Mouse (Mus musculus) neural tube, embryonic 11.5 days (tissue): Measurements from ENCODE around the gene Ly6g6c. TPM values are rescaled to one million over a fixed set of nuclear protein-coding genes. Genes with fewer than 3 reads are reported as not detected.

ENCODE experiments used
- ATAC-seq: fragments of 200-750 bp; cut with Nextera tagmentation; 2 replicates; pipeline ENCODE4 v1.8.0; 2017; ENCODE audit warnings: moderate number of reproducible peaks, mild to moderate bottlenecking, moderate TSS enrichment, moderate library complexity; ENCODE audit not compliant: insufficient read depth, low FRiP score, low TSS enrichment
- DNase-seq: peaks from one replicate; pipeline ENCODE4 v3.0.0-alpha.2; 2015; ENCODE audit warnings: low spot score
- H3K27ac ChIP-seq: fragments of 300-500 bp; sonication (generic); 2 replicates; pipeline ENCODE4 v1.5.1; 2014; ENCODE audit warnings: low read depth, mild to moderate bottlenecking, low read length
- H3K27me3 ChIP-seq: fragments of 300-500 bp; sonication (generic); 2 replicates; pipeline ENCODE4 v1.6.1; 2014; ENCODE audit warnings: mild to moderate bottlenecking, low read length, mixed read lengths; ENCODE audit not compliant: control insufficient read depth, insufficient read depth
- H3K36me3 ChIP-seq: fragments of 300-500 bp; sonication (generic); 2 replicates; pipeline ENCODE4 v1.6.1; 2014; ENCODE audit warnings: mild to moderate bottlenecking, low read length, moderate library complexity, mixed read lengths; ENCODE audit not compliant: control insufficient read depth, insufficient read depth
- H3K4me1 ChIP-seq: fragments of 300-500 bp; sonication (generic); 2 replicates; pipeline ENCODE4 v1.6.1; 2014; ENCODE audit warnings: low read length, mixed read lengths; ENCODE audit not compliant: control insufficient read depth, insufficient read depth
- H3K4me2 ChIP-seq: fragments of 300-500 bp; sonication (generic); 2 replicates; pipeline ENCODE4 v1.6.1; 2014; ENCODE audit warnings: low read depth, mild to moderate bottlenecking, moderate library complexity
- H3K4me3 ChIP-seq: fragments of 300-500 bp; sonication (generic); 2 replicates; pipeline ENCODE4 v1.5.1; 2014; ENCODE audit warnings: low read depth, low read length
- H3K9ac ChIP-seq: fragments of 300-500 bp; sonication (generic); 2 replicates; pipeline ENCODE4 v1.6.1; 2014; ENCODE audit warnings: mild to moderate bottlenecking, low read length
- H3K9me3 ChIP-seq: fragments of 300-500 bp; sonication (generic); 2 replicates; pipeline ENCODE4 v1.6.1; 2016; ENCODE audit warnings: low read length; ENCODE audit not compliant: control insufficient read depth
- WGBS: fragments of 180-500 bp; shearing (Covaris S2); extraction: QIAGEN DNeasy Blood & Tissue Kit; methylation state at CpG from one replicate; pipeline ENCODE4 v1.1.7; 2014; 5-methylcytosine and 5-hydroxymethylcytosine counted together
- polyA plus RNA-seq: library from polyadenylated mRNA; unstranded; fragments of >200 nt; fragmentation: Nextera tagmentation; extraction: Ambion mirVana; gene quantifications from 2 replicates; pipeline ENCODE4 v1.2.1, GENCODE M21; 2014

The Ly6g6c gene
- polyA plus RNA-seq, 1 experiment from 2014 or later = not detected

DNA sequence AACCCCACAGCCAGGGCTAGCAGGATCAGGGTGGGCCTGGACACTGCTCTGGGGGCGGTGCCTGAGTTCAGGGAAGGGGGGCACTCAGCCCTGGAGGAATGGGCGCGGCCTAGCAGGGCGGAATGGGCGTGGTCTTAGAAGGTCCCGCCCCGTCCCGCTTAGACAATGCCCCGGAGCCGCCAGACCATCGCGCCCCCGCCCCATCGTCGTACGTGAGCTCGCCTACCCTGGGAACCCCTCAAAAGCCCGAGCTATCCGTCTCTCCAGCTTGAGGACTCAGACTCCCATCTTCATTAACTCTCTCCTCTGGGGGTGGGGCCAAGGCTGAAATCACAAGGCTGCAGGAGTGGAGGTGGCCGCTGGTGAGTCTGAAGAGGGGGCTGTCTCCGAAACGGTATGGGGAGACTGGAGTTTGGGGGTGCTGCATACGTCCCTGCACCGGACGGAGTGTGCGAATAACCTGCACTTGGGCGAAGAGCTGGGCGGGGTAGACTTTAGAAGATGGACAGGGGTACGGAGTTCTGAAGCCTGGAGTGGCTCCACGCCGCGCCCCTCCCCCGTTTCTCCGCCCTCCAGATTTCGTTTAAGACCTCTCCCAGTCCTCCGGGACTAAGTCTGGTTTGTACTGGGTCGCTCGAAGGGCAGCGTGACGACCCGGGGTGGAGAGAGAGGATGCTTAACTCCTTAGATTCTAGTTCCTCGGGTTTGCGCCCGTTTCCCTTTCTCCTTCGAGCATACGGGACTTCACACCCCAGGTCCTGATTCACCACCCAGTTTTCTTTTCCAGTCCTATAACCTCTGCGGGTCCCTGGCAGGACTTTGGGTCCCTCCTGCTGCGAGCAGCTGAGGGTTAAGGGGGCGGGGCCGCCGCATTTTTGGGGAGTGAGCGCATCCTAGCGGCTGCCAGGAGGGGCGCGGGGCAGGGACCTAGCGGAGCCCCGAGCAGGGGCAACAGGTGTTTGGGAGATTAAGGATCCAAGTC lies 6.0 kb upstream of the Ly6g6c start, which contains the start of gene Ddah2:
TSS of gene Ddah2 (plus strand) at position 125 of the 982 bp plus-strand sequence.
- H3K27me3 ChIP-seq = peaks cover 2% of the 10 kb centered on the region; the same call in 1 of the 2 replicates
- peaks cover 14% of the 10 kb centered on the region for H3K36me3 ChIP-seq
- under 1% methylated on average over 56 of the region's 57 CpGs for WGBS
- H3K9ac ChIP-seq = peak within 1 kb of the TSS; percentile 79
- peak; percentile 93 for ATAC-seq
- peak within 1 kb of the TSS; percentile 73 for H3K27ac ChIP-seq
- peak within 1 kb of the TSS; percentile 60 for H3K4me3 ChIP-seq
- DNase-seq = peak; percentile 96
- no peaks in the 10 kb centered on the region for H3K9me3 ChIP-seq
- H3K4me1 ChIP-seq = peaks cover 10% of the 10 kb centered on the region
- peak within 1 kb of the TSS; percentile 92 for H3K4me2 ChIP-seq

DNA sequence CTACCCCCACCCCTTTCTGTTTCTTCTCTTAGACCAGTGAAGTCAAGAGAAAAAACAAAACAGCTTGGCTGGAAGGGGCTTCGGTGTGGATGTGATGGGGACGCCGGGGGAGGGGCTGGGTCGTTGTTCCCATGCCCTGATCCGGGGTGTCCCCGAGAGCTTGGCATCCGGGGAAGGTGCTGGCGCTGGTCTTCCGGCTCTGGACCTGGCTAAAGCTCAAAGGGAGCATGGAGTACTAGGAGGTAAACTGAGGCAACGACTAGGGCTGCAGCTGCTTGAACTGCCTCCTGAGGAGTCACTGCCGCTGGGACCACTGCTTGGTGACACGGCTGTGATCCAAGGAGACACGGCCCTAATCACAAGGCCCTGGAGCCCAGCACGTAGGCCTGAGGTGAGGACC lies 5.1 kb upstream of the Ly6g6c start:
- H3K4me1 ChIP-seq = peaks cover 19% of the 10 kb centered on the region
- 31% methylated on average over 14 of the region's 14 CpGs for WGBS
- H3K36me3 ChIP-seq = peaks cover 10% of the 10 kb centered on the region
- peak overlapping the region; percentile 79 for H3K9ac ChIP-seq
- peak overlapping the region; percentile 92 for H3K4me2 ChIP-seq
- ATAC-seq = no peak
- no peak for DNase-seq
- H3K27me3 ChIP-seq = peaks cover 10% of the 10 kb centered on the region
- H3K9me3 ChIP-seq = no peaks in the 10 kb centered on the region
- H3K27ac ChIP-seq = no peak overlapping the region
- H3K4me3 ChIP-seq = peak overlapping the region; percentile 60

DNA sequence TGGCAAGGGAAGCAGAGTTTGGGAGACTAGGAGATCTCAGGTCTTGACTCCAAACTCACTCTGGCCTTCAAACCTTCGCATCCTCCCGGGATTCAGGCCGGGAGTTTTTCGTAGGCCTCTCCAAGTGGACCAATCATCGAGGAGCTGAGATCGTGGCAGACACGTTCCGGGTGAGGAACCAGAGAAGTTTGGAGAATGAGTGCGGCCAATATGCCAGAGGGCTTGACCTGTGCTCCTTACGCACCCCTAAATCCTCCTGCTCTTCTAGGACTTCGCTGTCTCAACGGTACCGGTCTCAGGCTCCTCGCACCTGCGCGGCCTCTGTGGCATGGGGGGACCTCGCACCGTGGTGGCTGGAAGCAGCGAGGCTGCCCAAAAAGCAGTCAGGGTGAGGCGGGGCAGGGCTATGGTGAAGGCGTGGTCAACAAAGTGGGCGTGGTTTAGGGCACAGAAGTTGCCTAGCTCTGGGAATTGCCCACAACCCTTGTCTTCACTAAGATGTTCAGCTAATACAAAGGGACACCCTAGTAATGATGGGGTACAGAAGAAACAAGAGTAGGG lies 4.4 kb upstream of the Ly6g6c start:
- peak overlapping the region; percentile 92 for H3K4me2 ChIP-seq
- DNase-seq (no peak), ATAC-seq (no peak)
- H3K27me3 ChIP-seq = peaks cover 17% of the 10 kb centered on the region
- no peak overlapping the region; the same call in none of the 2 replicates for H3K9ac ChIP-seq
- H3K4me1 ChIP-seq = peaks cover 23% of the 10 kb centered on the region
- peaks cover 7% of the 10 kb centered on the region for H3K36me3 ChIP-seq
- H3K27ac ChIP-seq = no peak overlapping the region
- H3K4me3 ChIP-seq = peak overlapping the region; percentile 60
- no peaks in the 10 kb centered on the region for H3K9me3 ChIP-seq
- 60% methylated on average over 22 of the region's 22 CpGs for WGBS

DNA sequence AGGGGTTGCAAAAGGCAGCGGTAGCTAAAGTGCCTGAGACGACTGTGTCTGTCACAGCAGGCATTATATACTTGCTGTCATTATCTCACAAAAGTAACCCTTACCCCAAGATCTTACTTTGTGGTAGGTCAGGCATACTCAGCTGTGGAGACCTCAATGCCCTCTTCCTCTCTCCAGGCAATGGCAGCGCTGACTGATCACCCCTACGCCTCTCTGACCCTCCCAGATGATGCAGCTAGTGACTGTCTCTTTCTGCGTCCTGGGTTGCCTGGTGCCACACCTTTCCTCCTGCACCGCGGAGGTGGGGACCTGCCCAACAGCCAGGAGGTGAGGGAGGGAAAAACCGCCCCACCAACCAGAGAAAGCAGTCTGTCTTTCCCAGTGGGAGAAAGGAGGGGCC lies 3.9 kb upstream of the Ly6g6c start:
- Histone ChIP-seq H3K9ac (no peak overlapping the region), H3K4me3 (0 out of 2 replicates have a peak overlapping the region, but pooled peaks have one; percentile 60), H3K4me1 (peaks cover 23% of the 10 kb centered on the region), H3K4me2 (no peak overlapping the region), H3K27ac (no peak overlapping the region), H3K9me3 (no peaks in the 10 kb centered on the region), H3K36me3 (peaks cover 3% of the 10 kb centered on the region), H3K27me3 (peaks cover 17% of the 10 kb centered on the region)
- ATAC-seq (no peak), DNase-seq (no peak)
- WGBS = 85% methylated on average over 8 of the region's 8 CpGs

DNA sequence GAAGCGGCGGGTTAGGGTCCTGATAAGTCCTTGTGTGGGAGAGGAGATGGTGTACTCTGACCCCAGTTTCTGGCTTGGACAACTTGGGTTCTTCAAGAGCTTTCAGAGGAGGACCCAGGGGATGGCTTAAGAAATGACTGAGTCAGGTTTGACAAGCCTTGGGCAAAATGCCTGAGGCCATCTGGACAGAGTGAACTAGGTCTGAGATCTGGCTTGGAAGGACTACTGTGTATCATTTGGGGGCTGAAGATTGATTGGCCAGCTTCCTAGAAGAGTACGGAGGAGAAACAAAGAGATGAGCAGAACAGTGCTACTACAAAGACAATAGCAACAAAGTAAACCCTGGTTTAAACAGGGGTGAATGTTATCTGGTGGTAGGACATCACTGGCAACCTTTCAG lies 1.7 kb upstream of the Ly6g6c start:
- Histone ChIP-seq H3K27ac (no peak overlapping the region), H3K9ac (no peak overlapping the region), H3K4me1 (peaks cover 21% of the 10 kb centered on the region), H3K4me2 (no peak overlapping the region), H3K9me3 (no peaks in the 10 kb centered on the region), H3K4me3 (no peak overlapping the region), H3K27me3 (peaks cover 20% of the 10 kb centered on the region), H3K36me3 (peaks cover 2% of the 10 kb centered on the region; the same call in 1 of the 2 replicates)
- DNase-seq (no peak), ATAC-seq (no peak)
- 89% methylated on average over 3 of the region's 3 CpGs for WGBS

DNA sequence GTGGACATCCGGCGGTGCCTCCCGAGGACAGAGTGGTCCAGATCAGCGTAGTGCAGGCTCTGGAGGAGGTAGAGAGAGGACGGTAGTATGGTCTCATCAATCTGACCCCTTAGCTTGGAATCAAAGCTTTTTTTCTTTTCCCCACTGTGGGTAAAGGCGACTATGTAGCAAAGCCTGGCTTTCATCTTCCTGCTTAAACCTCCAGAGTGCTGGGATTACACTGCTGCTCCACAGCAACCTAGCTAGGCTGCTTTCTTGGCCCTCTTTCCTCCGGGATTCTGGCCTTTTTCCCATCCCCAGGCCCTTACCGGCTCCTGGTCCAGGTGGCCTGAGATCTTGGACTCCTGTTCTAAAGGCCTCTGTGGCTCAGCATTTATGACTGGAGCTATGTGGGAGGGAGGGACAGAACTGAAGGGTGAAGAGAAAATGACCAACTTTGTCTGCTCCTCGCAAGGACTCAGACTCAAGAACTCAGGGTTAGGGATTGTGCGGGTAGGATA lies 760 bp upstream of the Ly6g6c start:
- Histone ChIP-seq H3K4me1 (peaks cover 21% of the 10 kb centered on the region), H3K9me3 (no peaks in the 10 kb centered on the region), H3K9ac (no peak overlapping the region; the same call in 1 of the 2 replicates), H3K27ac (no peak overlapping the region), H3K27me3 (peaks cover 20% of the 10 kb centered on the region), H3K4me2 (peak overlapping the region; percentile 57), H3K4me3 (no peak overlapping the region), H3K36me3 (peaks cover 2% of the 10 kb centered on the region; the same call in 1 of the 2 replicates)
- WGBS = 29% methylated on average over 10 of the region's 10 CpGs
- no peak for ATAC-seq
- no peak for DNase-seq

DNA sequence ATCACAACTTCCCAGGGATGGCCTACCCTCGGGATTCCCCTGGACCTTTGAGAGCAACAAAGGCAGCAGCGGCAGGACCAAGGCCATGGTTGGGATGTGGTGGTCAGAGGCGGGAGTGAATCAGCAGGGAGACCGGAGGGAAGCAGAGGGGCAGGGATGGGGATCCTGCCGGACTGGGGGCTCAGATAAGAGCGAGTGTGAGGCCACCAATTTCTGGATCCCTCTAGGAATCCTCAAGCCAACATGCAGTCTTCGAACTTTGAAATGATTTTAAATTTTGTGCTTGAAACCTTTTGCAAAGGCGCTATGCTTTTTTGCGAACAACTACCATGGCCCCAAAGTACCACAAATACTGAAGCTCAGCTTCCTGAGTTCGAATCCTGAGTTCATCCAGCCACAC lies 896 bp downstream of the Ly6g6c start, which contains the start of gene Mpig6b:
TSS of gene Mpig6b (minus strand) at position 101 of the 400 bp plus-strand sequence.
- 47% methylated on average over 10 of the region's 10 CpGs for WGBS
- Histone ChIP-seq H3K4me1 (peaks cover 13% of the 10 kb centered on the region), H3K9ac (peak within 1 kb of the TSS; percentile 49), H3K27ac (no peak within 1 kb of the TSS), H3K27me3 (peaks cover 20% of the 10 kb centered on the region), H3K4me3 (peak within 1 kb of the TSS; percentile 22), H3K9me3 (no peaks in the 10 kb centered on the region), H3K4me2 (peak within 1 kb of the TSS; percentile 57), H3K36me3 (peaks cover 2% of the 10 kb centered on the region; the same call in 1 of the 2 replicates)
- no peak for ATAC-seq
- no peak for DNase-seq

DNA sequence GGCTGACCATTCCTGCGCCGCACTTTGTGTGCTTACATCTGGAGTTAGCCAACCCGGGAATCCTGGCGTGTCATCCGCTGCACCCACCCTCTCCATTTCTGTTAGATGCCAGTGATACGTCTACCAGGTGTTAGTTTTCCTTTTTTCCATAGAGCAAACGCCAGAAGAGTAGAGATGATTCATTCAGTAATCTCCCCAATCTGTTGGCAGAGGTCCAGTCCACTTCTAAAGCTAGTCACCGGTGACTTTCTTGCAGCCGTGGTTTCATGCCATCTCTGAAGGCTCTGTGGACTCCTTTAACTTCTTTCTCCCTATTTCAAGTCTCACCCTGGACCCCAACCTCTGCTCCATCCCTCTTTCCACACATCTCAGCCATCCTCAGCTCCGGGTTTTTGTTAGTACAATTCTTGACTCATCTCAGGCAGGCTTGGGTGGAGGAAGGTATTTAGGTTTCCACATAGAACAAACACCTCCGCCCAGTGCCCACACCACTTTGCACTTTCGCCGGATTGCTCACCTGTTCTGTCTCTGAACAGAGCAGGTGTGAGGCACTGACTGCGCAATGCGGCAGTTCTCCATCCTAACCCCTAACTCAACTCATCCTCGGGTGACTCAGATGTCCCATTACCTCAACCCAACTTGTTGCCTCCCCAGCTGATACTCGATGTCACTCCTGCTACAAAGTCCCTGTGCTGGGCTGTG lies 3.2 kb downstream of the Ly6g6c start:
- no peak overlapping the region for H3K27ac ChIP-seq
- DNase-seq = no peak
- H3K36me3 ChIP-seq = no peaks in the 10 kb centered on the region
- no peak overlapping the region for H3K4me3 ChIP-seq
- peaks cover 20% of the 10 kb centered on the region for H3K27me3 ChIP-seq
- 88% methylated on average over 17 of the region's 17 CpGs for WGBS
- ATAC-seq = no peak
- H3K4me1 ChIP-seq = peaks cover 13% of the 10 kb centered on the region
- no peaks in the 10 kb centered on the region for H3K9me3 ChIP-seq
- no peak overlapping the region; the same call in 1 of the 2 replicates for H3K9ac ChIP-seq
- H3K4me2 ChIP-seq = no peak overlapping the region
